Mouse (Mus musculus): ENCODE measurements around the gene St6galnac1.

St6galnac1 gene

DNA sequence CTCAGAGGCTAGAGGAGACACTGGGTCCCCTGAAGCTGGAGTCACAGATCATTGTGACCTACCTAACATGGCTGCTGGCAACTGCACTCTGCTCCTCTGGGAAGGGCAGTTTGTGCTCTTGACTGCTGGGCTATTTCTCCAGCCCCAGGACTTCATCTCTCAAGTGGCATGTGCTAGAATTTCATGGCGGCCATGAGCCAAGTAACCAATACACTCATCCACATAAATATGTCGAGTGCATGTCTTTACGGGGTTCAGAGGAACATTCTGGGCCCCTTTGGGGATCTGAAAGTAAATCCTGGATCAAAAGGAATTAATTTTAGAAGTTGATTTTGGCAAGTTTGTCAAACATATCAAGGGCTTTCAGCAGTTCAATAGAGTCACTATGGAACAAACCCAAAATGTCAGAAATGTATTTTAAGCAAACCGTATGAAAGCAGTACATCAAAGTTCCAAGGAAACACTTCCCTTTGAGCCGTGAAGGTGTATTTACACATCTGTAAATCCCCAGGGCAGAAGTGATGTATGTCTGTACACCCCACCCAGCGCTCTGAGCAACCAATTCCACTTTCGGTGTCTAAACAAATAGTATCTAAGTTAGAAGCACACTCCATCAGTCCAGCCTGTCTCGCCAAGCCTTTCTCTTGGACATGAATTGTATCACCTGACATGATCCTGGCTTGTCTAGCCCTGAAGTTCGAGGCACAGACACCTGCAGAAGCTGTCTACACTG is 45.9 kb downstream of the St6galnac1 start:
- no peak for DNase-seq (ENCODE audit: low read depth, low spot score)

DNA sequence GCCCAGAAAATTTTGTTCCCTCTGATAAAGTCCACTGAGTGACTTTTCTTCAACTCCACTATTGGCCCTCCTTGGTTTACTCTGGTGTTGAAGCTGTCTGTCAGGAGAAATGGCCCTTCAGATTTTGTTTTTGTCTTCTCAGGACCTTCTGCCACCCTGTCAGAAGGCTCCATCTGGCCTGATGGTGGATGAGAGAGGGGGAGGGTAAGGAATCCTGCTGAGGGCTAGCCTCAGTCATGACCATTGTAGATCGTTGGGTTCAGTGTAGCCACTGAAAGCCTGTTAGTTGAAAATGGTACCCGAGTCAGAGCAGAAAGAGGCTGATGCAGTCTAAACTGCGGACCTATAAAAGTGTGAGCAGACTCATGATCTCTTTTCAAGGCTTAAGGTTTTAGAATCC is 49.2 kb downstream of the St6galnac1 start:
- no peak for DNase-seq (ENCODE audit: low read depth, low spot score)

DNA sequence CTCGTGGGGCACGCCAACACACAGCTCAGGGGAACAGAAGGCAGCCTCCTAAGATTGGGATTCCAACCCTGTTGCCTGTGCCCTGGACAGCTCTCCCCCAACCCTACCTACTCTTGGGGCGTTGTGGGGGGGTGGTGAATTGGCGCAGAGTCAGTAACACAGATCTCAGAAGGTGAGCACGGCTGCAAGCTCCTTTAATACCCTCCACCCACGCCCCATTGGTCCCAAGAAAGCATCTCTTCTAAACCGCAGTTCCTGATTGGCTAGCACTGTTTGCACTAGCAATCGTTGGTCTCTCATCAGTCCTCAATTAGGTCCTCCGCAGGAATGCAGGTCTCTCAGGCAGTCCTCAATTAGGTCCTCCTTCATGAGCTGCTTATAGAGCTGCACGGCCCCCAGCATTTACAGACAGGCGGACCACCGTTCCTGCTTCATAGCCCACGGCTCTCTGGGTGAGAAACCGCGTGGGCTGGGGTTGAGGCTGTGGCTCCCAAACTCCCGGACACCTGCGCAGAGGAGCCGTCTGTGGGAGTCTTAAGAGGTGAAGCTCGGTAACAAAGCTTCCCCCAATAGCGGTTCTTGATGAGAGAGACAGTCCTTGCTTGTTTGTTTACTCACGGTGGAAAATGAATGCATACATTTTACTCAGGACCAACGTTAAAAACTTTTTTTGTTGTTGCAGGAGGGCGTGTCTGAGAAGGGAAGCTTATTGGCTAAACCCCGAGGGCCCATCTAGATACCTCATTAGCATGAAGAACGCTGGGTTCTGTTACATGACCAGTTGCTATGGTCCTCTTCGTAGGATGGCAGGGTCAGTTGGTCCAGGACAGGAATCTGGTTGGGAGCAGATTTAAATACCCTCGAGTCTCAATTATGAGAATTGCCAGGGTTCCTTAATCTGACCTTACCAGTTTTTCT is 50.0 kb downstream of the St6galnac1 start:
- no peak for DNase-seq (ENCODE audit: low read depth, low spot score)

DNA sequence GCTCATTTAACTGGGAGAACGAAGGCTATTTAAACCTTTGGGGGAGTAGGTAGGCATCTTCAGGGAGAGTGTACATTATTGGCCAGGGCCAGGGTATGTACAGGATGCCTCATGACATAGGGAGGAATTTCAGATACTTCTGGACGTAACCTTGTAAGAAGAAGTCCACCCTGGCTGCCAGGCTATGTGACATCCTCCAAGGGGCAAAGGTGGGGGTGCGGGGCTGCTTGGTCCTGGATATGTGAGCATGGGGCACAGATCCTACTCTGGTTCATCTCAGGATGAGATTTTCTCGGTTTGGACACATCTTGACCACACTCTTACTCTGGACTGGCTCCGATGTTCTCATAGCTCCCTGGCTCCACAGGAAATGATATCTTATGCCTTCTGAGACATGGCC is 52.2 kb downstream of the St6galnac1 start:
- no peak for DNase-seq (ENCODE audit: low read depth, low spot score)

DNA sequence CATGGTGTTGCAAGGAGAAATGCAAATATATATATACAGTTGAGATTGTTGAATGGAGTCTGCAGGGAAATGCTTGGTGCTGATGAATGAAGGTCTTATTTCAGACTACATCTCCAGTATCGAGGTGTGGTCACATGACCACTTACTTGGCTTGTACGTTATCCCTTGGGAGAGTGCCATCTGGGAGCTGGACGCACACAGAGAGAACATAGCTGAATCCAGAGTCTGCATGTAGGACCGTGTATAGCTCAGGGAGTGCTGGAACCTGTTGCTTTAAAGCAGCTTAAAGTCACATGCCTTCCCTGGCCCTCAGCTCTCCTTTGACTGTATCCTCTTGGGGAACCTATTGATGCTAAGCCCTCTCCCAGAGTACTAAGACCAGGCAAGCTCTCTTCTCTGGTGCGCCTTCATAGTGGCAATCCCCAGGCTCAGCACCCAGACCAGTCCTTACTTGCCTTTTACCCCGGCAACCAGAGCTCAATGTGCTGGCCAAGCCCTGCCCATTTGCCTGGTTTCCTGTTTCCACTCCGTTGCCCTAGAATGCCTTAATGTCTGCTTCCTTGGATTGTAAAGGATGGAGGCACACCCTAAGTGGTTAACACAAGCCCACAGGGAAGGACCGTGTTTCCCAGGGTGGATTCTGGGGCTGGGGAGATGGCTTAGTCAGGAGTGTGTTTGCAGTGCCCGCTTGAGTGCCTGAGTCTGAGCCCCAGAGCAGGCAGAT is 53.6 kb downstream of the St6galnac1 start:
- no peak for DNase-seq (ENCODE audit: low read depth, low spot score)

DNA sequence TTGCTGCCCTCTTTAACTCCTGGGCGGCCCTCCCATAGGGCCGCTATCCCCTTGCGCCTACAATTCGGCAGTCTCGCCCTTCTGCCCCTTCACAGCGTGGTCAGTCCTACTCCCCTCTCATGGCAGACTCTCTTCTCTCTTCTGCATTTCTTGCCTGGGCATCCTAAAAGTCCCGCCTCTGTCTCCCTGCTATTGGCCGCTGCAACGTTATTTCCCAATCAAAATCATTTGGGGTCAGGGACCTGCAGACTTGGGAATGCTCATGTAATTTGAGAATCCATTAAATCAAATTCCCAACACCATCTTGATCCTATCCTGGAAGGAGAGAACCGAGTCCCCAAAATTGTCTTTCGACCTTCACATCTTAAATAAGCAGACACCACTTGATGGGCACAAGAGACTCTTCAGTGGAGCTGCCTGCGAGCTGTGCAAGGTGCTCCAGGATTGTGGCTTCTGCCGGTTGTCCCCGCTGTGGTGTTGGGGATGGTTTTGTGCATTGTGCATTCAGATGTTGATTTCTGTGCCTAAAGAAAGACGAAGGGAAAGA is 54.9 kb downstream of the St6galnac1 start:
- DNase-seq (ENCODE audit: low read depth, low spot score): no peak

All from 3T3-L1 (cell line).